Mouse (Mus musculus) ES-E14 (cell line): ENCODE measurements at regions not wholly inside any gene's neighbourhood (a gene's known extent, or its start where the extent isn't known, plus 50 kb on each side); places are given as distances from the start of the nearest gene placed in this dataset.

Experiments
- CHD2 ChIP-seq: IDR thresholded peaks from 2 replicates; pipeline ENCODE4 v1.6.1; 2014; ENCODE audit warnings: mild to moderate bottlenecking, low read depth, low read length, inconsistent platforms
- HCFC1 ChIP-seq: IDR thresholded peaks from 2 replicates; pipeline ENCODE4 v1.6.1; 2012; ENCODE audit warnings: low read length, inconsistent platforms, borderline replicate concordance; ENCODE audit not compliant: insufficient read depth
- MAFK ChIP-seq: IDR thresholded peaks from 2 replicates; pipeline ENCODE4 v1.6.1; 2014; ENCODE audit warnings: mild to moderate bottlenecking, low read depth, low read length, inconsistent platforms; ENCODE audit not compliant: insufficient read depth
- ZC3H11A ChIP-seq: IDR thresholded peaks from 2 replicates; pipeline ENCODE4 v1.6.1; 2012; ENCODE audit warnings: low read depth, mild to moderate bottlenecking, inconsistent platforms, low read length, borderline replicate concordance

DNA sequence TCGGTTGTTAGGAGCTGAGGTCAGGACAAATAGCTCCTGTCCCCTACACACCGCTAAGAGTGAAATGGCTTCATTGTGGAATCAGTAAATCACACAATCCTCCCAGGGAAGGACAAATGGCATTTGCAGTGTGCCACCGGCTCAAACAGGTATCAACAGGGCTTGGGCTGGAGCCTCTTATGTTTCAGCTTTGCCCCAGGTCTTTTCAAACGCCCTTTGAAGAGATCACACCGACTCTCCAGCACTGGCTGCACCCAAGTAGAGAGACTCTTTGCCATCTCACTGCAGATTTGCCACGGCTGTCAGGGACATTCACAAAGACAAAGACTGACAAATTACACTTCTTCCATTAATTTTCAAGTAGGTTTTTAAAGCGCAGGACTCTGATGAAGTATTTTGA is 217.7 kb downstream of the Mat2b start:
- no peak for TF ChIP-seq HCFC1
- no peak for TF ChIP-seq CHD2
- no peak for TF ChIP-seq MAFK
- no peak for TF ChIP-seq ZC3H11A
